Mouse (Mus musculus) liver, embryonic 12.5 days (tissue): ENCODE data around the gene Vps50. TPM values are rescaled to one million over a fixed set of nuclear protein-coding genes. Genes with fewer than 3 reads are reported as not detected.
"Not testable (repeated sequence)": the region's sequence is repeated elsewhere in the genome, so short reads cannot be mapped to it uniquely, and the experiment has no call there.

Experiments used
- ATAC-seq: fragments of 200-750 bp; cut with Nextera tagmentation; 2 replicates; pipeline ENCODE4 v1.8.0; 2017; ENCODE audit warnings: moderate number of reproducible peaks, mild to moderate bottlenecking, moderate library complexity
- H3K27ac ChIP-seq: fragments of 300-500 bp; sonication (generic); 2 replicates; pipeline ENCODE4 v1.5.1; 2016; ENCODE audit warnings: mild to moderate bottlenecking
- H3K27me3 ChIP-seq: fragments of 300-500 bp; sonication (generic); replicated peaks from 2 replicates; pipeline ENCODE4 v1.6.1; 2016; ENCODE audit warnings: mild to moderate bottlenecking, moderate library complexity
- H3K36me3 ChIP-seq: fragments of 300-500 bp; sonication (generic); 2 replicates; pipeline ENCODE4 v1.6.1; 2016; ENCODE audit warnings: mild to moderate bottlenecking, moderate library complexity
- H3K4me1 ChIP-seq: fragments of 300-500 bp; sonication (generic); 2 replicates; pipeline ENCODE4 v1.6.1; 2016
- H3K4me2 ChIP-seq: fragments of 300-500 bp; sonication (generic); 2 replicates; pipeline ENCODE4 v1.6.1; 2016; ENCODE audit warnings: mild to moderate bottlenecking, moderate library complexity
- H3K4me3 ChIP-seq: fragments of 300-500 bp; sonication (generic); 2 replicates; pipeline ENCODE4 v1.5.1; 2016; ENCODE audit warnings: mild to moderate bottlenecking, moderate library complexity
- H3K9ac ChIP-seq: fragments of 300-500 bp; sonication (generic); 2 replicates; pipeline ENCODE4 v1.6.1; 2016; ENCODE audit warnings: mild to moderate bottlenecking, moderate library complexity
- H3K9me3 ChIP-seq: fragments of 300-500 bp; sonication (generic); replicated peaks from 2 replicates; pipeline ENCODE4 v1.6.1; 2016; ENCODE audit warnings: mild to moderate bottlenecking, moderate library complexity
- WGBS: fragments of 180-500 bp; shearing (Covaris S2); methylation state at CpG from one replicate; pipeline ENCODE4 v1.1.7; 2016; ENCODE audit not compliant: insufficient replicate concordance; 5-methylcytosine and 5-hydroxymethylcytosine counted together
- polyA plus RNA-seq: library from polyadenylated mRNA; unstranded; fragments of >200 nt; fragmentation: Nextera tagmentation; extraction: Ambion mirVana; gene quantifications from 2 replicates; pipeline ENCODE4 v1.2.1, GENCODE M21; 2016

The Vps50 gene
- polyA plus RNA-seq, 1 experiment from 2014 or later = 17.3 TPM

- peaks cover 8% of the 10 kb centered on the region; the same call in 1 of the 2 replicates for H3K36me3 ChIP-seq
- H3K27me3 ChIP-seq = no peaks in the 10 kb centered on the region
- H3K4me2 ChIP-seq = no peak overlapping the region
- peaks cover 2% of the 10 kb centered on the region; the same call in 1 of the 2 replicates for H3K4me1 ChIP-seq
- H3K4me3 ChIP-seq = no peak overlapping the region
- H3K9me3 ChIP-seq = no peaks in the 10 kb centered on the region
- no peak for ATAC-seq
- H3K9ac ChIP-seq = no peak overlapping the region
- WGBS = 72% methylated on average over 2 of the region's 2 CpGs
- H3K27ac ChIP-seq = no peak overlapping the region
Observed at GRCm38 (mm10) chr6:3539470-3539869, 41.3 kb downstream of the Vps50 start.

GRCm38 (mm10) chr6:3543862-3544261 lies 45.7 kb downstream of the Vps50 start:
- no peak overlapping the region for H3K27ac ChIP-seq
- H3K4me3 ChIP-seq = no peak overlapping the region
- H3K4me1 ChIP-seq = no peaks in the 10 kb centered on the region
- no peaks in the 10 kb centered on the region for H3K9me3 ChIP-seq
- no peak overlapping the region for H3K9ac ChIP-seq
- H3K27me3 ChIP-seq = no peaks in the 10 kb centered on the region
- H3K4me2 ChIP-seq = no peak overlapping the region
- no peak for ATAC-seq
- 77% methylated on average over 4 of the region's 4 CpGs for WGBS
- H3K36me3 ChIP-seq = peaks cover 13% of the 10 kb centered on the region

GRCm38 (mm10) chr6:3544970-3545369 lies 46.8 kb downstream of the Vps50 start:
- Histone ChIP-seq H3K27ac (no peak overlapping the region), H3K27me3 (no peaks in the 10 kb centered on the region), H3K9ac (no peak overlapping the region), H3K36me3 (peaks cover 13% of the 10 kb centered on the region), H3K4me3 (no peak overlapping the region), H3K4me2 (no peak overlapping the region), H3K4me1 (peaks cover 3% of the 10 kb centered on the region; the same call in 1 of the 2 replicates), H3K9me3 (no peaks in the 10 kb centered on the region)
- no peak for ATAC-seq
- WGBS = 65% methylated on average over 1 of the region's 1 CpGs

- Histone ChIP-seq H3K9me3 (no peaks in the 10 kb centered on the region), H3K4me2 (no peak overlapping the region), H3K27ac (no peak overlapping the region), H3K4me3 (no peak overlapping the region), H3K27me3 (no peaks in the 10 kb centered on the region), H3K36me3 (peaks cover 18% of the 10 kb centered on the region), H3K4me1 (peaks cover 7% of the 10 kb centered on the region; the same call in 1 of the 2 replicates), H3K9ac (no peak overlapping the region)
- 69% methylated on average over 3 of the region's 3 CpGs for WGBS
- no peak for ATAC-seq
Observed at GRCm38 (mm10) chr6:3548959-3549358, 50.8 kb downstream of the Vps50 start.

GRCm38 (mm10) chr6:3549992-3550391 lies 51.8 kb downstream of the Vps50 start:
- no peaks in the 10 kb centered on the region for H3K9me3 ChIP-seq
- H3K4me3 ChIP-seq = no peak overlapping the region
- H3K9ac ChIP-seq = no peak overlapping the region
- ATAC-seq = peak; percentile 76
- no peak overlapping the region for H3K4me2 ChIP-seq
- H3K27ac ChIP-seq = no peak overlapping the region
- H3K36me3 ChIP-seq = peaks cover 18% of the 10 kb centered on the region
- 72% methylated on average over 1 of the region's 1 CpGs for WGBS
- H3K27me3 ChIP-seq = no peaks in the 10 kb centered on the region
- H3K4me1 ChIP-seq = peaks cover 7% of the 10 kb centered on the region; the same call in 1 of the 2 replicates

GRCm38 (mm10) chr6:3552681-3553080 lies 54.5 kb downstream of the Vps50 start:
- H3K9me3 ChIP-seq, H3K27me3 ChIP-seq, H3K4me2 ChIP-seq, H3K4me3 ChIP-seq, H3K27ac ChIP-seq, H3K4me1 ChIP-seq, H3K9ac ChIP-seq: not testable (repeated sequence)
- H3K36me3 ChIP-seq = peaks cover 25% of the 10 kb centered on the region
- WGBS = 63% methylated on average over 9 of the region's 9 CpGs
- peak; percentile 61; the same call in 1 of the 2 replicates for ATAC-seq

GRCm38 (mm10) chr6:3557177-3557576 lies 59.0 kb downstream of the Vps50 start:
- Histone ChIP-seq H3K9me3 (no peaks in the 10 kb centered on the region), H3K9ac (no peak overlapping the region), H3K4me2 (no peak overlapping the region), H3K4me3 (no peak overlapping the region), H3K27me3 (no peaks in the 10 kb centered on the region), H3K4me1 (0 out of 2 replicates have a peak, but pooled peaks cover 3% of the 10 kb centered on the region), H3K27ac (no peak overlapping the region), H3K36me3 (peaks cover 22% of the 10 kb centered on the region)
- no peak for ATAC-seq
- 86% methylated on average over 4 of the region's 4 CpGs for WGBS

- WGBS = 66% methylated on average over 5 of the region's 5 CpGs
- no peaks in the 10 kb centered on the region for H3K9me3 ChIP-seq
Observed at GRCm38 (mm10) chr6:3560009-3560408, 61.8 kb downstream of the Vps50 start.

GRCm38 (mm10) chr6:3562301-3562700 lies 64.1 kb downstream of the Vps50 start:
- no peak overlapping the region for H3K4me2 ChIP-seq
- ATAC-seq = no peak
- H3K4me1 ChIP-seq = peaks cover 34% of the 10 kb centered on the region
- no peak overlapping the region for H3K9ac ChIP-seq
- no peaks in the 10 kb centered on the region for H3K9me3 ChIP-seq
- H3K27ac ChIP-seq = no peak overlapping the region
- peaks cover 6% of the 10 kb centered on the region for H3K36me3 ChIP-seq
- no peak overlapping the region for H3K4me3 ChIP-seq
- no peaks in the 10 kb centered on the region for H3K27me3 ChIP-seq

More at GRCm38 (mm10) chr6:3560009-3560408, 61.8 kb downstream of the Vps50 start:
- Histone ChIP-seq H3K4me3 (no peak overlapping the region), H3K27me3 (no peaks in the 10 kb centered on the region), H3K4me2 (no peak overlapping the region), H3K9ac (no peak overlapping the region), H3K4me1 (peaks cover 14% of the 10 kb centered on the region), H3K27ac (no peak overlapping the region), H3K36me3 (peaks cover 18% of the 10 kb centered on the region)
- ATAC-seq = no peak

- ATAC-seq = peak; percentile 40; the same call in 1 of the 2 replicates
- H3K9ac ChIP-seq, H3K27me3 ChIP-seq, H3K36me3 ChIP-seq, H3K4me3 ChIP-seq, H3K9me3 ChIP-seq, H3K4me2 ChIP-seq: not testable (repeated sequence)
- Histone ChIP-seq H3K4me1 (peaks cover 34% of the 10 kb centered on the region), H3K27ac (peak overlapping the region; percentile 66)
Observed at GRCm38 (mm10) chr6:3564118-3564517, 65.9 kb downstream of the Vps50 start.

GRCm38 (mm10) chr6:3565005-3565404 lies 66.8 kb downstream of the Vps50 start:
- 72% methylated on average over 4 of the region's 4 CpGs for WGBS
- Histone ChIP-seq H3K9me3 (no peaks in the 10 kb centered on the region), H3K4me3 (no peak overlapping the region), H3K27ac (peak overlapping the region; percentile 76), H3K9ac (no peak overlapping the region), H3K4me1 (peaks cover 34% of the 10 kb centered on the region), H3K4me2 (no peak overlapping the region), H3K36me3 (peaks cover 3% of the 10 kb centered on the region; the same call in 1 of the 2 replicates), H3K27me3 (no peaks in the 10 kb centered on the region)
- ATAC-seq = no peak

- no peaks in the 10 kb centered on the region for H3K27me3 ChIP-seq
- no peaks in the 10 kb centered on the region for H3K9me3 ChIP-seq
- H3K9ac ChIP-seq = no peak overlapping the region
- 45% methylated on average over 1 of the region's 1 CpGs for WGBS
- H3K4me1 ChIP-seq = peaks cover 34% of the 10 kb centered on the region
- ATAC-seq = peak; percentile 97
- H3K36me3 ChIP-seq = peaks cover 3% of the 10 kb centered on the region; the same call in 1 of the 2 replicates
- H3K4me3 ChIP-seq = no peak overlapping the region
- peak overlapping the region; percentile 26 for H3K4me2 ChIP-seq
- peak overlapping the region; percentile 76 for H3K27ac ChIP-seq
Observed at GRCm38 (mm10) chr6:3565667-3566066, 67.5 kb downstream of the Vps50 start.

GRCm38 (mm10) chr6:3567071-3567610 lies 69.0 kb downstream of the Vps50 start:
- H3K36me3 ChIP-seq = peaks cover 11% of the 10 kb centered on the region
- H3K4me1 ChIP-seq = peaks cover 37% of the 10 kb centered on the region
- no peak overlapping the region for H3K4me3 ChIP-seq
- ATAC-seq = no peak
- H3K27me3 ChIP-seq = no peaks in the 10 kb centered on the region
- H3K27ac ChIP-seq = no peak overlapping the region
- no peak overlapping the region for H3K9ac ChIP-seq
- H3K4me2 ChIP-seq = no peak overlapping the region
- 84% methylated on average over 7 of the region's 7 CpGs for WGBS
- H3K9me3 ChIP-seq = no peaks in the 10 kb centered on the region
